Comparison of ENCODE assay signal across 9 mouse cellular contexts in the genomic region with DNA sequence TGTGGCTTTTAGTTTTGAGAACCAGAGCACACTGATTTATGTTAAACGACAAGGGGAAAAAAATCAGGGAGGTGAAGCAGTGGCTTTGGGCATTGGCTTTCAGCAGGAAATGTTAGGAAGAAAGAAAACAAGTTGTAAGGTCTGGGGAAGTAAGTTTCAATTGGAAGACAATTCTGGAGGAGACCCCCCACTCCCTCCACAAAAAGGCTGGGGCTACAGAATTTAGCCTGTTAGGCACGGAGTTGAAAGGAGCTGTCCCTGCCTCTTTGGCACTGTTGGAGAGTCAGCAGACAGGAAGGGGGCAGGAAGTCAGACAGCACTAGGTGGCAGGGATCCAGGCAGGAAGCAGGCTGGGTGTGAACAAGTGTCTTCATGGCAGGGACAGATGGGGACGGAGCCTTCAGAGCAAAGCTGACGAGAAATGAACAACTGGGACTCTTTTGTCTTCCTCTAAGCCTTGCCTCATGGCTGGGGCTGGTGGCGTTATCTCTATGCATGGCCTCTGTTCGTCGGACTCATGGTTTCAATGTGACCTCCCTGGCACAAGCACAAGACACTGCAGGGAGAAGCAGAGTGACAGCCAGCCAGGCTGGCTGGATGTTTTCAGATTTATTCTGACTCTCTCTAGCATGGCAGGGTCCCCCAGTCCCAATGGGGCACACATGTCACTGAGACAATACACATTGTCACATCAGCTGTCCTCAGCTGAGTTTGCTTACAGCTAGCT.
A peak's percentile ranks its signal among the peaks of the same experiment; 100 is the strongest.
DNase-seq lines count a peak whose midpoint lies in the region; ATAC-seq and TF ChIP-seq lines count a peak whose summit lies in the region.
"Had no signal": no experiment of that assay in that cellular context is flagged by ENCODE, and none has a peak within 500 bp of the region (broad histone marks: within the 10 kb centered on the region; RNA-seq: fewer than 3 reads in every experiment).

No protein-coding gene starts in this region.

- TF ChIP-seq CTCF in MEL (IDR thresholded peaks at IDR 0.05 in 2 of 3, conservative IDR thresholded peaks at IDR 0.05 in 1 of 3; ENCODE audit: control insufficient read depth in 1 of 3, insufficient read depth in 1 of 3, low read depth in 2 of 3, low read length in 3 of 3, poor library complexity in 1 of 3, severe bottlenecking in 1 of 3): no peak
- no peak for TF ChIP-seq CTCF in forebrain, postnatal 0 days (IDR thresholded peaks at IDR 0.05; ENCODE audit: low read depth)
- TF ChIP-seq CTCF in liver, embryonic 14.5 days (IDR thresholded peaks at IDR 0.05; ENCODE audit: low read depth): no peak

- DNase-seq in MEL (ENCODE audit: low read depth, low spot score): peak; percentile 26
- peak; percentile 90 for DNase-seq in cerebellum, adult 11-12 months
- DNase-seq in forebrain, postnatal 0 days: peak; percentile 75
- DNase-seq in heart, postnatal 10 days: peak; percentile 93 to 94
- peak; percentile 79 to 86 for DNase-seq in kidney, postnatal 4 days
- DNase-seq in liver, embryonic 14.5 days (ENCODE audit: low read depth in 3 of 3, low spot score in 3 of 3): no peak
- peak; percentile 24 for DNase-seq in thymus, postnatal 0 days (ENCODE audit: low spot score)

- no peak overlapping the region for H3K4me2 ChIP-seq in forebrain, postnatal 0 days (ENCODE audit: low read depth)
- H3K4me2 ChIP-seq in liver, embryonic 14.5 days (ENCODE audit: low read depth): no peak overlapping the region
- H3K4me2 ChIP-seq in myocyte (ENCODE audit: low read depth): peak overlapping the region; percentile 56

- no peak for TF ChIP-seq EP300 in MEL (IDR thresholded peaks at IDR 0.05; ENCODE audit: low read depth in 1 of 2, low read length in 2 of 2)
- TF ChIP-seq EP300 in liver, embryonic 14.5 days (IDR thresholded peaks at IDR 0.05; ENCODE audit: low read depth): no peak

- no peak overlapping the region for H3ac ChIP-seq in myocyte (ENCODE audit: control insufficient read depth, insufficient read length)

- 6% methylated on average over 7 of the region's 7 CpGs for WGBS in forebrain, postnatal 0 days
- WGBS in liver, embryonic 14.5 days (ENCODE audit: insufficient replicate concordance): 11% methylated on average over 7 of the region's 7 CpGs

- H3K4me3 ChIP-seq in MEL (ENCODE audit: control insufficient read depth in 1 of 2, insufficient read depth in 1 of 2, low read depth in 2 of 2, low read length in 2 of 2) (no peak overlapping the region), myocyte (no peak overlapping the region)
- H3K4me3 ChIP-seq in forebrain, postnatal 0 days (ENCODE audit: low read depth, low read length): no peak overlapping the region
- no peak overlapping the region for H3K4me3 ChIP-seq in liver, embryonic 14.5 days (ENCODE audit: insufficient read depth in 1 of 2, low read depth in 2 of 2, low read length in 2 of 2)

- ATAC-seq in forebrain, postnatal 0 days: peak; percentile 92
- ATAC-seq in liver, embryonic 14.5 days (ENCODE audit: insufficient read depth): peak; percentile 33; the same call in 1 of the 2 replicates

- H3K79me2 ChIP-seq in MEL (ENCODE audit: control insufficient read depth, insufficient read depth, low read length, poor library complexity): no peaks in the 10 kb centered on the region
- no peaks in the 10 kb centered on the region for H3K79me2 ChIP-seq in myocyte (ENCODE audit: control insufficient read depth, insufficient read depth)

- H3K9ac ChIP-seq in MEL (ENCODE audit: control insufficient read depth, low read depth, low read length, poor library complexity, severe bottlenecking): no peak overlapping the region
- H3K9ac ChIP-seq in forebrain, postnatal 0 days: 0 out of 2 replicates have a peak overlapping the region, but pooled peaks have one; percentile 14
- H3K9ac ChIP-seq in liver, embryonic 14.5 days (replicated peaks): no peak overlapping the region

- no peak for TF ChIP-seq POLR2A in MEL (IDR thresholded peaks at IDR 0.05; ENCODE audit: control insufficient read depth in 1 of 2, insufficient read depth in 1 of 2, low read depth in 1 of 2, low read length in 2 of 2, poor library complexity in 1 of 2)
- TF ChIP-seq POLR2A in myocyte (IDR thresholded peaks at IDR 0.05; ENCODE audit: insufficient read length, low read depth): no peak

- no peaks in the 10 kb centered on the region for H3K9me3 ChIP-seq in MEL (replicated peaks; ENCODE audit: insufficient read depth, low read length)
- H3K9me3 ChIP-seq in forebrain, postnatal 0 days (ENCODE audit: low read length): no peaks in the 10 kb centered on the region
- H3K9me3 ChIP-seq in liver, embryonic 14.5 days (ENCODE audit: control insufficient read depth, low read length): no peaks in the 10 kb centered on the region

- H3K4me1 ChIP-seq in MEL (ENCODE audit: control insufficient read depth in 1 of 2, insufficient read depth in 2 of 2, low read length in 2 of 2): no peaks in the 10 kb centered on the region
- H3K4me1 ChIP-seq in forebrain, postnatal 0 days (ENCODE audit: insufficient read depth): 0 out of 2 replicates have a peak, but pooled peaks cover 4% of the 10 kb centered on the region
- H3K4me1 ChIP-seq in liver, embryonic 14.5 days (replicated peaks; ENCODE audit: control insufficient read depth in 2 of 2, insufficient read depth in 2 of 2, low read length in 1 of 2): peaks cover 0 to 8% of the 10 kb centered on the region in 2 experiments; a peak in 2 of 4 replicates

- TF ChIP-seq RAD21 in MEL (IDR thresholded peaks at IDR 0.05; ENCODE audit: low read depth, low read length): no peak

- H3K27ac ChIP-seq in MEL (ENCODE audit: control insufficient read depth, low read depth, low read length): no peak overlapping the region
- peak overlapping the region; percentile 73; the same call in 1 of the 2 replicates for H3K27ac ChIP-seq in forebrain, postnatal 0 days (ENCODE audit: low read depth, low read length)
- H3K27ac ChIP-seq in liver, embryonic 14.5 days: no peak overlapping the region

- H3K36me3 ChIP-seq in MEL (ENCODE audit: control insufficient read depth in 1 of 2, insufficient read depth in 2 of 2, low read length in 2 of 2) (no peaks in the 10 kb centered on the region), myocyte (ENCODE audit: control insufficient read depth, insufficient read depth) (no peaks in the 10 kb centered on the region)
- no peaks in the 10 kb centered on the region for H3K36me3 ChIP-seq in forebrain, postnatal 0 days (ENCODE audit: insufficient read depth)
- no peaks in the 10 kb centered on the region for H3K36me3 ChIP-seq in liver, embryonic 14.5 days (replicated peaks; ENCODE audit: control insufficient read depth, insufficient read depth, low read depth)
- H3K36me3 ChIP-seq: G1E had no signal

- H3K27me3 ChIP-seq in MEL (ENCODE audit: control insufficient read depth in 1 of 2, insufficient read depth in 2 of 2, low read length in 2 of 2) (no peaks in the 10 kb centered on the region), myocyte (ENCODE audit: control insufficient read depth, insufficient read depth, insufficient read length) (no peaks in the 10 kb centered on the region)
- H3K27me3 ChIP-seq in forebrain, postnatal 0 days (ENCODE audit: insufficient read depth, low read length): no peaks in the 10 kb centered on the region
- H3K27me3 ChIP-seq in liver, embryonic 14.5 days (ENCODE audit: control insufficient read depth, insufficient read depth, low read length): no peaks in the 10 kb centered on the region

- intact Hi-C loops in heart, postnatal 10 days (cut with DNase I): no loop called here

TF ChIP-seq in MEL, 35 proteins besides CTCF, POLR2A, EP300 and RAD21 (continues in another document):
- TF ChIP-seq USF1 (IDR thresholded peaks at IDR 0.05; ENCODE audit: low read depth, low read length) (no peak), MYB (IDR thresholded peaks at IDR 0.05; ENCODE audit: low read depth, low read length) (no peak), GATA1 (IDR thresholded peaks at IDR 0.05; ENCODE audit: low read depth, low read length) (no peak), TAL1 (IDR thresholded peaks at IDR 0.05; ENCODE audit: low read length) (no peak), ZKSCAN1 (IDR thresholded peaks at IDR 0.05; ENCODE audit: low read depth, low read length) (no peak), NRF1 (IDR thresholded peaks at IDR 0.05; ENCODE audit: insufficient read depth, low read depth, low read length, poor library complexity, severe bottlenecking) (no peak), CHD2 (IDR thresholded peaks at IDR 0.05; ENCODE audit: low read length) (no peak), HCFC1 (IDR thresholded peaks at IDR 0.05; ENCODE audit: low read depth, low read length) (no peak), GABPA (IDR thresholded peaks at IDR 0.05; ENCODE audit: low read depth, low read length) (no peak), BHLHE40 (IDR thresholded peaks at IDR 0.05; ENCODE audit: borderline replicate concordance, low read depth, low read length) (no peak), ZMIZ1 (IDR thresholded peaks at IDR 0.05; ENCODE audit: low read depth, low read length) (no peak), ZC3H11A (IDR thresholded peaks at IDR 0.05; ENCODE audit: low read depth, low read length) (no peak), TCF12 (IDR thresholded peaks at IDR 0.05; ENCODE audit: low read depth, low read length) (no peak), MAX (IDR thresholded peaks at IDR 0.05; ENCODE audit: low read length) (no peak), POLR2AphosphoS5 (IDR thresholded peaks at IDR 0.05; ENCODE audit: borderline replicate concordance, low read depth, low read length) (no peak)

TF ChIP-seq in myocyte, 11 proteins besides CTCF, POLR2A, EP300 and RAD21:
- TF ChIP-seq MYOG (IDR thresholded peaks at IDR 0.05; ENCODE audit: control insufficient read depth in 1 of 3, insufficient read depth in 1 of 3, insufficient read length in 2 of 3, low read depth in 2 of 3) (peak; percentile 66 to 94 (median 71)), SRF (IDR thresholded peaks at IDR 0.05; ENCODE audit: control insufficient read depth, insufficient read length, low read depth) (no peak), MAX (IDR thresholded peaks at IDR 0.05; ENCODE audit: low read depth) (no peak), E2F4 (IDR thresholded peaks at IDR 0.05; ENCODE audit: insufficient read depth) (no peak), TCF3 (IDR thresholded peaks at IDR 0.05; ENCODE audit: insufficient read length, low read depth) (peak; percentile 42), MYOD1 (IDR thresholded peaks at IDR 0.05; ENCODE audit: control insufficient read depth in 1 of 3, insufficient read length in 2 of 3, low read depth in 2 of 3) (peak in 2 of 3 experiments; percentile 89 to 91), TCF12 (IDR thresholded peaks at IDR 0.05; ENCODE audit: insufficient read depth, poor library complexity, severe bottlenecking) (peak; percentile 59)

Comparison
In these comparisons a context has a peak if more than half of its experiments do, and no peak if none do; other contexts are left out.
1. DNase-seq: peak in MEL (single experiment), cerebellum, adult 11-12 months (single experiment), forebrain, postnatal 0 days (single experiment), heart, postnatal 10 days (2 of 2), kidney, postnatal 4 days (2 of 2) and thymus, postnatal 0 days (single experiment); none in liver, embryonic 14.5 days (0 of 3).